Mouse (Mus musculus): ENCODE measurements around the gene Sacm1l. TPM values are rescaled to one million over a fixed set of nuclear protein-coding genes. Genes with fewer than 3 reads are reported as not detected.

The Sacm1l gene
- polyA plus RNA-seq, 1 experiment from 2014 or later, result 38.6 TPM

DNA sequence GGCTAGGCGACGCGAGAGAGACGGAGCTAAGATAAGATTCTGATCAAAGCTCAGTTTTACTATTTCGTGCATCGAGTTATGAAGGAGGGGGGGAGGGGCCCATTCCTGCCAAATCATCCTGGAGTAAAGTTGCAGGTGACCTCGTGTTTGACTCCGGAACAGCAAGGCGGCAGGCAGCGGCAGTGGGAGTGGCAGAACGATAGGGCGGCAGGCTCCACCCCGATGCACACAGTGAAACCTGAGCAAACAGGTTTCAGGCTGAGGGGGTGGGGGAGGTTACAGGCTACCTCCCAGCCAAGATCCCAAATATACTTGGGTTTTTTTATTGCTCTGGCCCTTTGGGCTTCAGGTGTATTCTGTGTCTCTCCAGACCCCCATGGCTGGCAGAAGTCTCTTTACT is 32.9 kb upstream of the Sacm1l start:
- Histone ChIP-seq H3K4me3 (ENCODE audit: low read depth, low read length) (no peak overlapping the region), H3K9ac (replicated peaks; ENCODE audit: low read depth) (no peak overlapping the region), H3K4me2 (replicated peaks; ENCODE audit: low read depth, low read length) (peak overlapping the region; percentile 14; the same call in 1 of the 2 replicates), H3K36me3 (ENCODE audit: insufficient read depth, low read length) (no peaks in the 10 kb centered on the region), H3K27ac (ENCODE audit: low read length) (no peak overlapping the region), H3K9me3 (ENCODE audit: low read length) (no peaks in the 10 kb centered on the region), H3K27me3 (replicated peaks; ENCODE audit: insufficient read depth, low read length) (no peaks in the 10 kb centered on the region), H3K4me1 (ENCODE audit: insufficient read depth, low read depth, low read length) (peaks cover 14% of the 10 kb centered on the region; the same call in 1 of the 2 replicates)
- 22% methylated on average over 13 of the region's 13 CpGs for WGBS
- TF ChIP-seq CTCF (IDR thresholded peaks at IDR 0.05) (no peak), EP300 (IDR thresholded peaks at IDR 0.05) (no peak)
- ATAC-seq (no peak), DNase-seq (ENCODE audit: low spot score) (peak; percentile 57)

GRCm38 (mm10) chr9:123497906-123498305 is 31.7 kb upstream of the Sacm1l start:
- 24% methylated on average over 5 of the region's 5 CpGs for WGBS
- H3K9ac ChIP-seq (replicated peaks; ENCODE audit: low read depth), result no peak overlapping the region
- peaks cover 11% of the 10 kb centered on the region; the same call in 1 of the 2 replicates for H3K4me1 ChIP-seq (ENCODE audit: insufficient read depth, low read depth, low read length)
- H3K27ac ChIP-seq (ENCODE audit: low read length), result no peak overlapping the region
- no peaks in the 10 kb centered on the region for H3K9me3 ChIP-seq (ENCODE audit: low read length)
- 0 out of 2 replicates have a peak, but pooled peaks cover 2% of the 10 kb centered on the region for H3K36me3 ChIP-seq (ENCODE audit: insufficient read depth, low read length)
- TF ChIP-seq EP300 (IDR thresholded peaks at IDR 0.05), result peak; percentile 31; the same call in 1 of the 2 replicates
- TF ChIP-seq CTCF (IDR thresholded peaks at IDR 0.05), result no peak
- no peak overlapping the region for H3K4me3 ChIP-seq (ENCODE audit: low read depth, low read length)
- no peak overlapping the region for H3K4me2 ChIP-seq (replicated peaks; ENCODE audit: low read depth, low read length)
- H3K27me3 ChIP-seq (replicated peaks; ENCODE audit: insufficient read depth, low read length), result no peaks in the 10 kb centered on the region
- DNase-seq (ENCODE audit: low spot score) (peak; percentile 81), ATAC-seq (peak; percentile 90)

- Histone ChIP-seq H3K27ac (ENCODE audit: low read length) (no peak overlapping the region), H3K36me3 (ENCODE audit: insufficient read depth, low read length) (0 out of 2 replicates have a peak, but pooled peaks cover 6% of the 10 kb centered on the region), H3K9ac (replicated peaks; ENCODE audit: low read depth) (no peak overlapping the region), H3K27me3 (replicated peaks; ENCODE audit: insufficient read depth, low read length) (no peaks in the 10 kb centered on the region), H3K4me1 (ENCODE audit: insufficient read depth, low read depth, low read length) (peaks cover 12% of the 10 kb centered on the region; the same call in 1 of the 2 replicates), H3K4me2 (replicated peaks; ENCODE audit: low read depth, low read length) (no peak overlapping the region), H3K9me3 (ENCODE audit: low read length) (no peaks in the 10 kb centered on the region), H3K4me3 (ENCODE audit: low read depth, low read length) (no peak overlapping the region)
- DNase-seq (ENCODE audit: low spot score) (no peak), ATAC-seq (no peak)
- WGBS, result 80% methylated on average over 4 of the region's 4 CpGs
- TF ChIP-seq CTCF (IDR thresholded peaks at IDR 0.05) (no peak), EP300 (IDR thresholded peaks at IDR 0.05) (no peak)
Observed at GRCm38 (mm10) chr9:123500480-123500879, 29.1 kb upstream of the Sacm1l start.

GRCm38 (mm10) chr9:123503171-123503834 is 26.3 kb upstream of the Sacm1l start:
- WGBS, result 56% methylated on average over 5 of the region's 5 CpGs
- Histone ChIP-seq H3K9ac (replicated peaks; ENCODE audit: low read depth) (no peak overlapping the region), H3K9me3 (ENCODE audit: low read length) (no peaks in the 10 kb centered on the region), H3K4me3 (ENCODE audit: low read depth, low read length) (no peak overlapping the region), H3K27ac (ENCODE audit: low read length) (peak overlapping the region; percentile 15; the same call in 1 of the 2 replicates), H3K27me3 (replicated peaks; ENCODE audit: insufficient read depth, low read length) (no peaks in the 10 kb centered on the region), H3K4me1 (ENCODE audit: insufficient read depth, low read depth, low read length) (peaks cover 13% of the 10 kb centered on the region), H3K4me2 (replicated peaks; ENCODE audit: low read depth, low read length) (no peak overlapping the region), H3K36me3 (ENCODE audit: insufficient read depth, low read length) (0 out of 2 replicates have a peak, but pooled peaks cover 6% of the 10 kb centered on the region)
- ATAC-seq, result no peak
- TF ChIP-seq EP300 (IDR thresholded peaks at IDR 0.05) (no peak), CTCF (IDR thresholded peaks at IDR 0.05) (no peak)
- no peak for DNase-seq (ENCODE audit: low spot score)

DNA sequence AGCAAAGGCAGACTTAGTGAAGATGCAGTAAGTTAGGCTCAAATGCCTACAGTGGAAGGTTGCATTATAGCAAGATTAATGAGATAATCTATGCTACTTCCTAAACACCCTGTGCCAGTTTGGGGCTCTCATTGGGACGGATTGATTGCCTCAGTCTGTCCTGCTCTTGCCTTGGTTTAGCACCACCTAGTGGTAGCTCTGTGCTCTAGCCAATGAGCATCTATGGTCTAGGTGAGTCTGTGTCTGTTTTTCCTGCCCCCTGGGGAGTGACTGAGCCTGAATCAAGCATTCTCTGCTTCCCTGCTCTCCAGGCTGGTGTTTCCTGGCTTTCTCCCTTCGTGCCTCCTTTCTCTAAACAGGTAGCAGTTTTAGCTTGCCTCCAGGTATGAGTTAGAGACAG is 25.2 kb upstream of the Sacm1l start:
- Histone ChIP-seq H3K9ac (replicated peaks; ENCODE audit: low read depth) (no peak overlapping the region), H3K9me3 (ENCODE audit: low read length) (no peaks in the 10 kb centered on the region), H3K4me1 (ENCODE audit: insufficient read depth, low read depth, low read length) (peaks cover 13% of the 10 kb centered on the region), H3K36me3 (ENCODE audit: insufficient read depth, low read length) (0 out of 2 replicates have a peak, but pooled peaks cover 6% of the 10 kb centered on the region), H3K4me3 (ENCODE audit: low read depth, low read length) (no peak overlapping the region), H3K27ac (ENCODE audit: low read length) (no peak overlapping the region), H3K27me3 (replicated peaks; ENCODE audit: insufficient read depth, low read length) (no peaks in the 10 kb centered on the region), H3K4me2 (replicated peaks; ENCODE audit: low read depth, low read length) (no peak overlapping the region)
- 9% methylated on average over 2 of the region's 2 CpGs for WGBS
- DNase-seq (ENCODE audit: low spot score), result peak; percentile 88
- ATAC-seq, result peak; percentile 47; the same call in 1 of the 2 replicates
- TF ChIP-seq CTCF (IDR thresholded peaks at IDR 0.05) (peak; percentile 96), EP300 (IDR thresholded peaks at IDR 0.05) (no peak)

GRCm38 (mm10) chr9:123505598-123505997 is 24.0 kb upstream of the Sacm1l start:
- peak; percentile 30 for ATAC-seq
- peak overlapping the region; percentile 59 for H3K27ac ChIP-seq (ENCODE audit: low read length)

More at GRCm38 (mm10) chr9:123505598-123505997, 24.0 kb upstream of the Sacm1l start:
- WGBS, result 19% methylated on average over 1 of the region's 1 CpGs
- H3K36me3 ChIP-seq (ENCODE audit: insufficient read depth, low read length), result 0 out of 2 replicates have a peak, but pooled peaks cover 6% of the 10 kb centered on the region
- H3K9me3 ChIP-seq (ENCODE audit: low read length), result no peaks in the 10 kb centered on the region
- TF ChIP-seq CTCF (IDR thresholded peaks at IDR 0.05) (no peak), EP300 (IDR thresholded peaks at IDR 0.05) (0 out of 2 replicates have a peak, but pooled peaks have one; percentile 35)
- no peaks in the 10 kb centered on the region for H3K27me3 ChIP-seq (replicated peaks; ENCODE audit: insufficient read depth, low read length)
- H3K4me3 ChIP-seq (ENCODE audit: low read depth, low read length), result no peak overlapping the region
- H3K4me1 ChIP-seq (ENCODE audit: insufficient read depth, low read depth, low read length), result peaks cover 13% of the 10 kb centered on the region
- H3K9ac ChIP-seq (replicated peaks; ENCODE audit: low read depth), result no peak overlapping the region
- H3K4me2 ChIP-seq (replicated peaks; ENCODE audit: low read depth, low read length), result no peak overlapping the region
- peak; percentile 47 for DNase-seq (ENCODE audit: low spot score)

Data from lung, postnatal 0 days (tissue).